Mouse (Mus musculus): ENCODE results near the gene Ofcc1. TPM values are rescaled to one million over a fixed set of nuclear protein-coding genes. Genes with fewer than 3 reads are reported as not detected.

Gene Ofcc1
- polyA plus RNA-seq, 1 experiment from 2014 or later = not detected

GRCm38 (mm10) chr13:40074850-40075416 is 286.3 kb downstream of the Ofcc1 start:
- Histone ChIP-seq H3K4me3 (ENCODE audit: low read depth, low read length) (no peak overlapping the region), H3K9ac (ENCODE audit: low read length) (no peak overlapping the region), H3K27me3 (ENCODE audit: control insufficient read depth, insufficient read depth, low read length) (no peaks in the 10 kb centered on the region), H3K9me3 (ENCODE audit: control insufficient read depth, low read length) (no peaks in the 10 kb centered on the region), H3K36me3 (ENCODE audit: control insufficient read depth, insufficient read depth, low read length) (no peaks in the 10 kb centered on the region), H3K27ac (ENCODE audit: low read depth, low read length) (no peak overlapping the region), H3K4me1 (ENCODE audit: control insufficient read depth, insufficient read depth, low read length) (no peaks in the 10 kb centered on the region), H3K4me2 (ENCODE audit: low read depth) (no peak overlapping the region)
- WGBS = 72% methylated on average over 3 of the region's 3 CpGs
- DNase-seq (ENCODE audit: low spot score) (no peak), ATAC-seq (ENCODE audit: insufficient read depth, low FRiP score, low TSS enrichment) (no peak)

DNA sequence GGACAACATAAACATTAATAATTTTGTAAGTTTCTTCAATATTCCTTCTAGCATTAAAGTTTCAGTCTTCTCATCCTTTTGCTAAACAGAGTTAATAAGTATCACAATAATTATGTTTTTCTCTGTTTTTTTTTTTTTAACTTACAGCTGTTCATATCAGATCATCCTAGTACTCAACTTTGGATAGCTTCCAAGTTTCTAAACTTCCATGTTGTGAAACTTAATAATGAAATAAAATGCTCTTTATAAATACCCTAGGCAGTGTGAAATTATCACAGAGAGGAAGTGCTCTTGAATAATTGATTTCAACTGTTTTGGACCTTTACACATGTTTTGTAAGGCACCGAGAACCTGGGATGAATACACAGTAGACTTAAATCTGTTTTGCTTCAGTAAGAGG is 291.2 kb downstream of the Ofcc1 start:
- Histone ChIP-seq H3K27ac (ENCODE audit: low read depth, low read length) (no peak overlapping the region), H3K4me2 (ENCODE audit: low read depth) (no peak overlapping the region), H3K4me1 (ENCODE audit: control insufficient read depth, insufficient read depth, low read length) (no peaks in the 10 kb centered on the region), H3K9me3 (ENCODE audit: control insufficient read depth, low read length) (no peaks in the 10 kb centered on the region), H3K36me3 (ENCODE audit: control insufficient read depth, insufficient read depth, low read length) (no peaks in the 10 kb centered on the region), H3K27me3 (ENCODE audit: control insufficient read depth, insufficient read depth, low read length) (no peaks in the 10 kb centered on the region), H3K4me3 (ENCODE audit: low read depth, low read length) (no peak overlapping the region), H3K9ac (ENCODE audit: low read length) (no peak overlapping the region)
- ATAC-seq (ENCODE audit: insufficient read depth, low FRiP score, low TSS enrichment) = no peak
- DNase-seq (ENCODE audit: low spot score) = no peak
- WGBS = 96% methylated on average over 1 of the region's 1 CpGs

GRCm38 (mm10) chr13:40061281-40061680 is 300.0 kb downstream of the Ofcc1 start:
- Histone ChIP-seq H3K9ac (ENCODE audit: low read length) (no peak overlapping the region), H3K4me3 (ENCODE audit: low read depth, low read length) (no peak overlapping the region), H3K9me3 (ENCODE audit: control insufficient read depth, low read length) (no peaks in the 10 kb centered on the region), H3K36me3 (ENCODE audit: control insufficient read depth, insufficient read depth, low read length) (no peaks in the 10 kb centered on the region), H3K4me2 (ENCODE audit: low read depth) (no peak overlapping the region), H3K4me1 (ENCODE audit: control insufficient read depth, insufficient read depth, low read length) (no peaks in the 10 kb centered on the region), H3K27ac (ENCODE audit: low read depth, low read length) (no peak overlapping the region), H3K27me3 (ENCODE audit: control insufficient read depth, insufficient read depth, low read length) (no peaks in the 10 kb centered on the region)
- ATAC-seq (ENCODE audit: insufficient read depth, low FRiP score, low TSS enrichment) = no peak
- 87% methylated on average over 5 of the region's 5 CpGs for WGBS
- DNase-seq (ENCODE audit: low spot score) = no peak

DNA sequence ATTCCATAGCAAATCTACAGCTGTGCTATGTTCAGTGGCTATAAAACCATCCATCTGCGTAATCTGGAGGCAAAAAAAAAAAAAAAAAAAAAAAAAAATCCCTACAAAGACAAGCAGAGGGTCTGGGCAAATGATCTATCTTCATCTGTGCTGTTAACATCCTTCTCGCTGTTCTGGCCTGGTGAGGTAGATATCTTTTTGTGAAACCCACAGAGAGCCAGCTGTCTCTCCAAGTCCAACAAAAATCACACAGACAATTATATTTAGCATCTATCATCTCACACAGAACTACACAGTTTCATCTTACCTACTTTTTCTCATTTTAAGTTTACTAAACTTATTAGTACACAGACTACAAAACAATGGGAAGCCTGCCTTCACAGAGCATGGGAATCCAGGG is 323.4 kb downstream of the Ofcc1 start:
- H3K9ac ChIP-seq (ENCODE audit: low read length) = no peak overlapping the region
- no peaks in the 10 kb centered on the region for H3K9me3 ChIP-seq (ENCODE audit: control insufficient read depth, low read length)
- WGBS = 88% methylated on average over 2 of the region's 2 CpGs
- H3K4me2 ChIP-seq (ENCODE audit: low read depth) = no peak overlapping the region
- H3K27ac ChIP-seq (ENCODE audit: low read depth, low read length) = no peak overlapping the region
- no peak overlapping the region for H3K4me3 ChIP-seq (ENCODE audit: low read depth, low read length)
- ATAC-seq (ENCODE audit: insufficient read depth, low FRiP score, low TSS enrichment) = no peak
- H3K4me1 ChIP-seq (ENCODE audit: control insufficient read depth, insufficient read depth, low read length) = no peaks in the 10 kb centered on the region
- H3K27me3 ChIP-seq (ENCODE audit: control insufficient read depth, insufficient read depth, low read length) = no peaks in the 10 kb centered on the region
- no peaks in the 10 kb centered on the region for H3K36me3 ChIP-seq (ENCODE audit: control insufficient read depth, insufficient read depth, low read length)
- no peak for DNase-seq (ENCODE audit: low spot score)

DNA sequence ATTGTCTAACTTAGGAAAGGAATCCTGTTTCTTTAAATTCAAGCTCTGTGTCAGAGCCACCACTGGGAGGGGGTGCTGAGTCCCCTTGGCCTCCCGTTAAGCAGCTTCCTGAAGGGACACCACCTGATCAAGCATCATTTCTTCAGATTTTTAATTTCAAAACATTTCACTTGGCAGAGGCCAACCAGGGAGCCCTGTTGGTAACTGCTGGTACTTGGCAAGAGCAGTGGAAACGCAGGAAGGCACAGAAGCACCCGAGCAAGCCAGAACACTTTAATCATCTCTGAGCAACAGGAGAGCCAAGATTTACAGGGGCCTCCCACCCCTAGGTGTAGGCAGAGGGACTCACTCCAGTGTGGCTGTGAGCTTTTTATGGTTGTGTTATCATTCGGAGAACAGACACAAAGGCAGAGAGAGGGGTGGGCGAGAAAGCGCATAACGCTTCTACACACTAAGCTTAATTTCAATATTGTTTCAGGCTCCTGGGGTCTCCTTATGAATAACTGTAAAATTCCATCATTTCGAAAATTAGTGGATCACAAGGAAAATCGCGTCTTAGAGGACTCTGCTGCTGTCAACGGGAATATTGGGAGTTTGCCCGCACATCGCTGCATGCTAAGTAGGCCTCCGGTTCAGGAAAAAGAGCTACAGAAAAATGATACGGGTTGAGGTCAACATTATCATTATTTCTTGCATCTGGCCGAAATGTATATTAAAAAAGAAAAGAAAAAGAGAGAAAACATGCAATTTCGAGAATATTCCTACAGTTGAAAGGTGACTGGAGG is 324.1 kb downstream of the Ofcc1 start:
- no peak overlapping the region for H3K27ac ChIP-seq (ENCODE audit: low read depth, low read length)
- 86% methylated on average over 17 of the region's 17 CpGs for WGBS
- H3K9me3 ChIP-seq (ENCODE audit: control insufficient read depth, low read length) = no peaks in the 10 kb centered on the region
- H3K4me2 ChIP-seq (ENCODE audit: low read depth) = no peak overlapping the region
- no peak overlapping the region for H3K4me3 ChIP-seq (ENCODE audit: low read depth, low read length)
- DNase-seq (ENCODE audit: low spot score) (no peak), ATAC-seq (ENCODE audit: insufficient read depth, low FRiP score, low TSS enrichment) (no peak)
- no peaks in the 10 kb centered on the region for H3K36me3 ChIP-seq (ENCODE audit: control insufficient read depth, insufficient read depth, low read length)
- H3K27me3 ChIP-seq (ENCODE audit: control insufficient read depth, insufficient read depth, low read length) = no peaks in the 10 kb centered on the region
- no peak overlapping the region for H3K9ac ChIP-seq (ENCODE audit: low read length)
- no peaks in the 10 kb centered on the region for H3K4me1 ChIP-seq (ENCODE audit: control insufficient read depth, insufficient read depth, low read length)

DNA sequence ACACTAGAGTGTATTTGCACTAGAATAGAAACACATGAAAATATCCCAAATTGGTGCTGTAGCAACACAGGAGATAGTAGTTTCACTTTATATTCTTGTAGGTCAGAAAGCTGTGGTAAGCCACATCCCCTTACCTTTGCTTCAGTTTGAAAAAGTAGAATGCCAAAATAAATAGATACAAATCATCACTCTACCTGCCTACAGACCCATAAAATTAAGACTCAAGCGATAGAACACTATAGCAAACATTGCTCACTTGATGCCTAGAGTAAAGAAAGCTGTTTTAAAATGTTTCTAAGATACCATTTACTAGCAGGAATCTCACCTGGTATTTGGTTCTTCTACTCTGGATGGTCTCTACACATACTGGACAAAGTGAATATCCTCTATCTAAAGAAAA is 331.8 kb downstream of the Ofcc1 start:
- H3K9ac ChIP-seq (ENCODE audit: low read length) = no peak overlapping the region
- WGBS = 89% methylated on average over 1 of the region's 1 CpGs
- H3K36me3 ChIP-seq (ENCODE audit: control insufficient read depth, insufficient read depth, low read length) = no peaks in the 10 kb centered on the region
- H3K4me1 ChIP-seq (ENCODE audit: control insufficient read depth, insufficient read depth, low read length) = no peaks in the 10 kb centered on the region
- no peak overlapping the region for H3K4me2 ChIP-seq (ENCODE audit: low read depth)
- no peak overlapping the region for H3K4me3 ChIP-seq (ENCODE audit: low read depth, low read length)
- no peak overlapping the region for H3K27ac ChIP-seq (ENCODE audit: low read depth, low read length)
- H3K27me3 ChIP-seq (ENCODE audit: control insufficient read depth, insufficient read depth, low read length) = no peaks in the 10 kb centered on the region
- DNase-seq (ENCODE audit: low spot score) (no peak), ATAC-seq (ENCODE audit: insufficient read depth, low FRiP score, low TSS enrichment) (no peak)
- no peaks in the 10 kb centered on the region for H3K9me3 ChIP-seq (ENCODE audit: control insufficient read depth, low read length)

DNA sequence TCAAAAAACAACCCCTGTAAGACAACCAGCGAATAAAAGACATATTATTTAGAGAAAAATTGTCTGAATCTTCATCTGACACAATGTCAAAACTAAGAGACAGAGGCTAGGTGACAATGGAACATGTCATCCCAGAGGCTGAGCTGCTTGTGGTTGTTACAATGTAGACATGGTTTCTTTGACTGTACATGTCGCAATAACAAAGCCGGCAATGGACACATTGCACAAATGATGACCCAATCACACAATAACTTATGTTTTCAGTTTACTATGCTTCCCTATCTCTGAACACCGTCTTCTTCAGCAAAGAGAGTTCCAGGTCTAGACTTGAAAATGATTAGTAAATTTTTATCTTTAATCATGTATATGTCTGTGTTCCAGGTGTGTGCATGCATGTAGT is 332.4 kb downstream of the Ofcc1 start:
- H3K27me3 ChIP-seq (ENCODE audit: control insufficient read depth, insufficient read depth, low read length) = no peaks in the 10 kb centered on the region
- H3K4me1 ChIP-seq (ENCODE audit: control insufficient read depth, insufficient read depth, low read length) = no peaks in the 10 kb centered on the region
- DNase-seq (ENCODE audit: low spot score) (no peak), ATAC-seq (ENCODE audit: insufficient read depth, low FRiP score, low TSS enrichment) (no peak)
- WGBS = 94% methylated on average over 4 of the region's 4 CpGs
- no peak overlapping the region for H3K4me2 ChIP-seq (ENCODE audit: low read depth)
- H3K9me3 ChIP-seq (ENCODE audit: control insufficient read depth, low read length) = no peaks in the 10 kb centered on the region
- no peak overlapping the region for H3K27ac ChIP-seq (ENCODE audit: low read depth, low read length)
- no peak overlapping the region for H3K9ac ChIP-seq (ENCODE audit: low read length)
- H3K36me3 ChIP-seq (ENCODE audit: control insufficient read depth, insufficient read depth, low read length) = no peaks in the 10 kb centered on the region
- no peak overlapping the region for H3K4me3 ChIP-seq (ENCODE audit: low read depth, low read length)

DNA sequence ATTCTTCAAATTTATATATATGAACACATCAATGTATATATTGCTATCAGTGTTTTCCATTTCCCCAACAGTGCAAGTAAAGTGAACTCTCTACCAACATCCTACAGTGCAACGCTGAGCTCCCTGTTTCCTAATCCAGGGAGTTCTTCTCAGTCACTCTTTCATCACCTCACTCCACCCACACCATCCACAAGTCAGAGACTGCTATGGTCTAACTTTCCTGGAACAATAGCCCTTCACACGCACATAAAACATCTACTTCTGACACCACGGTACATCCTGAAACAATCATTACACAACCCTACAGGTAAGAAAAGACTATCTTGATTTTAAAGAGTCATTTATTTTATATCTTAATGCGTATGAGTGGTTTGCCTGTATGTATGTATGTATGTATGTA is 335.4 kb downstream of the Ofcc1 start:
- no peaks in the 10 kb centered on the region for H3K27me3 ChIP-seq (ENCODE audit: control insufficient read depth, insufficient read depth, low read length)
- WGBS = 92% methylated on average over 4 of the region's 4 CpGs
- H3K27ac ChIP-seq (ENCODE audit: low read depth, low read length) = no peak overlapping the region
- H3K9ac ChIP-seq (ENCODE audit: low read length) = no peak overlapping the region
- DNase-seq (ENCODE audit: low spot score) (no peak), ATAC-seq (ENCODE audit: insufficient read depth, low FRiP score, low TSS enrichment) (no peak)
- H3K4me2 ChIP-seq (ENCODE audit: low read depth) = no peak overlapping the region
- H3K4me1 ChIP-seq (ENCODE audit: control insufficient read depth, insufficient read depth, low read length) = no peaks in the 10 kb centered on the region
- no peak overlapping the region for H3K4me3 ChIP-seq (ENCODE audit: low read depth, low read length)
- H3K9me3 ChIP-seq (ENCODE audit: control insufficient read depth, low read length) = no peaks in the 10 kb centered on the region
- H3K36me3 ChIP-seq (ENCODE audit: control insufficient read depth, insufficient read depth, low read length) = no peaks in the 10 kb centered on the region

GRCm38 (mm10) chr13:40023201-40023777 is 338.0 kb downstream of the Ofcc1 start:
- H3K36me3 ChIP-seq (ENCODE audit: control insufficient read depth, insufficient read depth, low read length) = no peaks in the 10 kb centered on the region
- no peak overlapping the region for H3K27ac ChIP-seq (ENCODE audit: low read depth, low read length)
- H3K4me3 ChIP-seq (ENCODE audit: low read depth, low read length) = no peak overlapping the region
- no peak for ATAC-seq (ENCODE audit: insufficient read depth, low FRiP score, low TSS enrichment)
- no peaks in the 10 kb centered on the region for H3K4me1 ChIP-seq (ENCODE audit: control insufficient read depth, insufficient read depth, low read length)
- H3K4me2 ChIP-seq (ENCODE audit: low read depth) = no peak overlapping the region
- 67% methylated on average over 8 of the region's 8 CpGs for WGBS
- no peak for DNase-seq (ENCODE audit: low spot score)
- no peaks in the 10 kb centered on the region for H3K9me3 ChIP-seq (ENCODE audit: control insufficient read depth, low read length)
- no peaks in the 10 kb centered on the region for H3K27me3 ChIP-seq (ENCODE audit: control insufficient read depth, insufficient read depth, low read length)
- no peak overlapping the region for H3K9ac ChIP-seq (ENCODE audit: low read length)

Data from neural tube, embryonic 11.5 days (tissue).